Mouse (Mus musculus): ENCODE measurements around the gene Syt1.

The Syt1 gene

GRCm38 (mm10) chr10:108771081-108771480, 239.7 kb downstream of the Syt1 start:
- in situ Hi-C loops (cut with MboI; ENCODE audit: low sequenced_read_pairs) = no loop called here

GRCm38 (mm10) chr10:108765564-108765963, 245.2 kb downstream of the Syt1 start:
- in situ Hi-C loops (cut with MboI; ENCODE audit: low sequenced_read_pairs) = no loop called here

DNA sequence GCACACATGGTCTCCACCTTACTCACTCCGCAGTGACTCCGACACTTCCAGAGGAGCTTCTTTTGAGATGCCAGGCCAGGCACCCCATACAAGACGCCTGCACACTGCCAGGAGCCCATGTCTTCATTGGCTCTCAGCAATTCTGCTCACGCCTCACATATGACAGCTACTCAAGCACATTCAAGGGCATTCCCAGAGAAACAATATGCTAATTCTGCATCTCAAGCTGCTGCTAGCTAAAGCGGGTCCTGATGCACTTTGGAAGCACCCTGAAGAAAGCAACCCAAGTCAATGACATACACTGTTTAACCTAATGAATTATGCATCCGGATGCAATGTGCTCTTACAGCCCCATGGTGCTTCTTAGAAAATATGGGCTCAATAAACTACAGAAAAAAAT, 247.1 kb downstream of the Syt1 start:
- in situ Hi-C loops (cut with MboI; ENCODE audit: low sequenced_read_pairs) = no loop called here

DNA sequence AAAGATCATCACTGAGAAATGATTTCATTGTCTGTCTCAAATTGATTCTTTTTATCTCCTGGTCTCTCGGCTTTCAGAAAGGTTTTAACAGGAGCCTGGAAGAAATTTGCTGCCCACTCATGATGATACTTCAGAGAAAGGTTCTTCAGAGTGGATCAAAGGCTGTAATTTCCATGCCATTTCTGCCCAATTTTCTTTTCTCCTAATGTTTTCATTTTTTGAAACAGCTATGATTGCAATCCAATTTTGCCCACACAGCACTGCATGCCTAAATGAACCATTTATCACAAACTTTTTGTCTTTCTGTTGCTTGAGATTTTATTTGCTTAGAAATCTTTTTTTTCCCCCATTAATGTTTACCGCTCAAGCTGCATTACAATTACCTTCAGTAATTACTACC, 257.5 kb downstream of the Syt1 start:
- in situ Hi-C loops (cut with MboI; ENCODE audit: low sequenced_read_pairs) = no loop called here

DNA sequence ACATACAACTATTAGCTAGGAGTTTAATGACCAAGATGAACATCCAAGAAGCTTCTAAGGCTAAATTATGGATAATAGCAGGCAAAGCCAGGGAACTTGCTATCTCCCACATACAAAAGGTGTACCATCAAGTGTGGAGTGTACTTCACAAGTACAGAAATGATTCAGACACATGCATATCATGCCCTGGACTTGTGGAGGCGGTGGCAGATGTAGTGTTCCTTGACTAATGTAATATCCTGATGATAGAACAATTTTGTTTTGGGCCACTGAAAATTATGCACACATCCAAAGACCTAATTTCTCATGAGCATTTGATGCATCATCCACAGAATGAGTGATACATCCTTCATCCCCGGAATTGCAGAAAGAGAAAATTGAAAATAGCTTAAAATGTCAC, 267.0 kb downstream of the Syt1 start:
- in situ Hi-C loops (cut with MboI; ENCODE audit: low sequenced_read_pairs) = no loop called here

DNA sequence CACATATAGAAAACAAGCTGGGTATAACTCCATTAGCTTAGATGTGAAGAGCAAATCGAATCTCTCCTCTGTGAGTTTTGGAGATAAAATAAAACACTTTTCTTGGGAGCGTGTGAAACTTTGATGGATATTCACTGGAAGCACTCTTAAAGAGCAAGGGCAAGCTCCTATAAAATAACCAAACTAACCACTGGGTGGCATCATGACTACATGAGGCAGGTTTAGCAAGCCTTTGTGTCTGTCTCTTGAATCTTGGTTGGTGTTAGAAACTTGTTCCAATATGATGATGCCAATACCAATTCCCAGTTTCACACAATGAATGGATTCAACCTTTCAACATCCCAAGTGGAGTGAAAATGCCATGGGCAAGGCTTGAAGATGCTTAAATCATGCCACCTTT, 276.8 kb downstream of the Syt1 start:
- in situ Hi-C loops (cut with MboI; ENCODE audit: low sequenced_read_pairs) = no loop called here

DNA sequence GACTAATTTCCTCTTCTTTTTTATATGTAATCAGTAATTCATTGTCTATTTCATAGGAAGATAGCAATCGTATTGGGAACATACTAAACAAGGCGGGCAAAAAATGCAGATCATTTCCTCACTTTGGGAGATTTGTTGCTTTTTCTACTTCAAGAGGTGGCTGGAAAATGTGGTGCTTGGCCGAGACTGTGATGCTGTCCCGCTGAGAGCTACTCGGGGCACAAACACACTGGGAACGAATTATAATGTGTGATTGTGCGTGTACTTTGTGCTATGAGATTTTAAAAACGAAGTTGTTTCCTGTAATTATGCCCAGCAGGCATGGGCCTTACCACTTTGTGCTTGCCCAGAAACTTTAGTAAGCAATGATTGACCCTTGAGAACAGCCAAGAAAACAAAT, 281.8 kb downstream of the Syt1 start:
- in situ Hi-C loops (cut with MboI; ENCODE audit: low sequenced_read_pairs) = no loop called here

DNA sequence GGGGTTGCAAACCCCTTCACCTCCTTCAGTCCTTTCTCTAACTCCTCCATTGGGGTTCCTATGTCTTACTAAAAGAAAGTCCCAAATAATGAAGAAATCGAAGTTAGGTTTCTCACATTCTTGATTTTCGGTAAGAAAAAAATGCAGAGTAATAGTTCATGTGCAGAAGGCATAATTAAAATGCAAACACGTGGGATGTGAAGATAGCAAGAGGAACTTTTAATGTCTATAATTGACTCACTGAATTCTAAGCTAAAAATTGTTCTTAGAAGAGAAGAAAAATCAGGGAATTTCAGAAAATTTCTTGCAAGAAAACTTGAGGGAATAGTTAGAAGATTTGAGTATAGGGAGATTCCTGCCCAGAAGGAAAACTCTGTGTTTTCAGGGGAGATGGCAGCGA, 284.4 kb downstream of the Syt1 start:
- in situ Hi-C loops (cut with MboI; ENCODE audit: low sequenced_read_pairs) = no loop called here

GRCm38 (mm10) chr10:108724878-108725277, 285.9 kb downstream of the Syt1 start:
- in situ Hi-C loops (cut with MboI; ENCODE audit: low sequenced_read_pairs) = no loop called here

DNA sequence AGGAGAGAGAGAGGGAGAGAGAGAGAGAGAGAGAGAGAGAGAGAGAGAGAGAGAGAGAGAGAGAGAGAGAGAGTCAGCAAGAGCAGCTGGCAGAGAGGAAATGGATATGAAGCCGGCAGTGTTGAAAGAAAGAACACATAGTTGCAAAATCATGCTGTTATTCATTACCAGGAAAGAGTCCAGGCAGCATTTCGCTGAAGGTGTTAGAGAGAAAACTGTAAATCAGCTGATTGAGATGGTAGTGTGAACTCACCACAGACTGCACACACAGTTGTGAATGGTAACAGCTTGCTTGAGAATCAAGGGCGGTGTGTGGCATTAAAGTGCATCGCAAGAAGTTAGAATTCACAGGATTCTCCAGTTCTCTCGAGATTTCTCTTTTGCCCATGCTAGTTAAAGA, 300.3 kb downstream of the Syt1 start:
- in situ Hi-C loops (cut with MboI; ENCODE audit: low sequenced_read_pairs) = no loop called here

DNA sequence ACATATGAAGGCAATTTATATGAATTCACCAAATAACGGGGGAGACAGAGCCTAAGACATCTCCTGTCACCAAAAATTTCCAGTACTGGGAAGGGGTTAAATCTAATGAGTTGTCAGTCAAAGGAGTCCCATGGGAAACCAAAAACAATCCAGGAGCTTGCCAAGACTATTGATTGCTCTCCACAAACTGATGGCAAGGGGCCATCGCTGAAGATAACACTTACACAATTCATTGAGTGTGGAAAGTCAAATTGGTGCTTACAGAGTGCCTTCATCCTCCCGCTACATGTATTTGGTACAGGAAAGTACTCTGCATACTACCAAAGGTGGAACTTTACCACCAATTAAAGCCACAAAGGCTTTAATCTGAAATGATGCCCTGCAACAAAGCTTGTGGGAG, 305.1 kb downstream of the Syt1 start:
- in situ Hi-C loops (cut with MboI; ENCODE audit: low sequenced_read_pairs) = no loop called here

DNA sequence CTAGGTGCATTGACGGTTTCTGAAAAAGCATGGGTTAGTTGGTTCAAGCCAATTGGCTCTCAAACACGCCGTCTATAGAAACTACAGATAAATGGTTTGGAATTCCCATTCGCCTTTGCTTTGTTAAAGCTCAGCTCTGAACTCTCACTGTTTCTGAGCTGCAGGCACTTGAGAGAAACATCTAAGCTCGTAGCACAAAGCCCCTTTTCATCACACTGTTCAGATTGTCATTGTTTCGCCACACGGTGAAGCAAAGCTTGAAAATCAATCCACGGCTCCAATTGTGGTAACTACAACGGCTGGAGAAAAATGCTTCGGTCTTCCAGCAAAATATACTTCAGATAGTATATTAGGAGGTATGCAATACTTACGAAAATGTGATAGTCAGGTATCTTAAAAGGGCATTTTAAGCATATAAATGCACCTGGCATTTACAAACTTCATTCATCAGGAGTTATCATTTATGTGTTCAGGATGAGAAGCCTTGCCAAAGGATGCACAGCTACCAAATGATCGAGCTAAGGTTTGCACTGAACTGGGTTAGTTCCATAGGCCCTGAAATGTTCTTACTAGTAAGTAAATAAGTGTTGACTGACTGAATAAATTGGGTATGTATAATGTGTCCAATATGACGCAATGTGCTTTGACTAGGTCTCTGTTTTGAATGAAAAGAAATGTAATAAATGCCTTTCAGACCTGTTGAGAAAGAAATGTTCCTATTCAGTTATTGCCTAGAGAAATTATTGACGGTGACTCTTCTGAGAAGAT, 309.2 kb downstream of the Syt1 start:
- in situ Hi-C loops (cut with MboI; ENCODE audit: low sequenced_read_pairs) = no loop called here

- in situ Hi-C loops (cut with MboI; ENCODE audit: low sequenced_read_pairs) = no loop called here
These were observed 310.8 kb downstream of the Syt1 start, which contains the start of gene Gm5136 for GRCm38 (mm10) chr10:108699946-108700345. Gene Gm5136, minus strand, starts transcription at chr10:108700160.

DNA sequence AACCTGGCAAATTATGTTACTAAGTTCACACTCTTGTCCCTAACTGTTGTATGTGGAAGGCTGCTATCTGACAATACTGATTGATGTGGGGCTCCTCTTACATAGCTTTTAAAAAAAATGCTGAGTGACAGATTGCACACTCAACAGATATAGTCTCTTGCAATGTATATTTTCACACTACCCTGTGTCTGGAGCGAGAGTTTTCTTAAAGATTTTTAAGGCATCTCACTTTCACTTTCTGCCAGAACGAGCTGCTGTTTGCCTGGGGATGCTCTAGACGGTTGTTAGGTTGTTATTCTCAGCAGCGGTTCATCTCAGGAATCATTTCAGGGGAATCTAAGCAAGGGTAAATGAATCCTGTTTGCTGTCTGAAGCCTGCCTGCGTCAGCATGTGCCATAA, 313.7 kb downstream of the Syt1 start:
- in situ Hi-C loops (cut with MboI; ENCODE audit: low sequenced_read_pairs) = no loop called here

GRCm38 (mm10) chr10:108690954-108691353, 319.8 kb downstream of the Syt1 start:
- in situ Hi-C loops (cut with MboI; ENCODE audit: low sequenced_read_pairs) = no loop called here

GRCm38 (mm10) chr10:108686696-108687095, 324.1 kb downstream of the Syt1 start:
- in situ Hi-C loops (cut with MboI; ENCODE audit: low sequenced_read_pairs) = no loop called here

- in situ Hi-C loops (cut with MboI; ENCODE audit: low sequenced_read_pairs) = no loop called here
These were observed 330.9 kb downstream of the Syt1 start for GRCm38 (mm10) chr10:108679675-108680390.

DNA sequence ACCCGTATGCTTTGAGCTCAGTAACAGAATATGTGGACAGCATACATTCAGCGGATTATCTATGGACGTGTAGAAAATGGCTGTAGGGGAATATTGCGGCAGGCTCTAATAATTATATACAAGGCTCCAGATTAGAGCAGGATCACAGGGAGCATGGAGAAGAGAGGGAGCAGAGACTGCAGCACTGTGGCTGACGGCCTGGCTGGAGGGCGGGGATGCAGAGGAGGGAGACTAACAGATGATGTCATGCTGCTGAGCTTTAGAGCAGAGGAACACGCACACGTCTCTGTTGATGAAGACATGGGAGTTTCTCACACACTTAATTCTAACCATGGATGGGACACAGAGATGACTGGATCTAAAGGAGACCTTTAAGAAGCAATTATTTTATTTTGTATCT, 333.7 kb downstream of the Syt1 start:
- in situ Hi-C loops (cut with MboI; ENCODE audit: low sequenced_read_pairs) = no loop called here

GRCm38 (mm10) chr10:108668944-108669343, 341.8 kb downstream of the Syt1 start:
- in situ Hi-C loops (cut with MboI; ENCODE audit: low sequenced_read_pairs) = no loop called here

DNA sequence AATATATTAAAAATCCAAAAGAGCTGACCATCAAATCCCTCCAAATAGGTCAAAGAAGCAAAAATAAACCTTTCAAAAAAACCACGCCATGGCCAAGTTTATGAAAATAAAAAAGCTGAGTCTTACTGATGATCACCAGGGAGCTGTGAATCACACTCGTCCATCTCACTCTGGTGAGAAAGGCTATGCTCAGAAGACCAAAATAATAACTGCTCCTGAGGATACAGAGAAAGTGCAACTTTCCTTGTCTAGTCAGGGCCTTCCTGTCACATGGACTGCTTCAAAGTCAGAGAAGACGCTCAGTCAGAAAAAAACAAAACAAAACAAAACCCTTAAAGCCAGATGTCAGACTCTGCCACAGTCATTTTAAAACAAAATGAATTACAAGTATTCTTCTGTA, 350.5 kb downstream of the Syt1 start:
- in situ Hi-C loops (cut with MboI; ENCODE audit: low sequenced_read_pairs) = no loop called here

DNA sequence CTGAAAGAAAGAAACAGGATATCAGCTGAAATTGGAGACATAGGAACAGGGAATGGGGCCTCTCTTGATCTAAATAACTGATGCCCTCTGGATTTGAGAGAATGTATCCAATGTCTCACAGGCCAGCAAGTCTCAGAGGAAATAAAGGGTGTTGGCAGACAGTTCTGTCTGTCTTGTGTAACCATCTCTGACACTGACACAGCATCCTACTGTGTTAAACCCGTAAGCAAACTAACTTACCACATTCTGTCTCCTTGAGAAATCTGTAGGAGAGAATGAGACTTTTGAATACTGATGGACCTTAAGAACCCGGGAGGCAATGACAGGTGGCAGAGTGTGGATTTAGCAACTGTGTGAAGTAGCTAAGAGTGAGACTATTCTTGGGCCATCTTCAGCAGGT, 352.5 kb downstream of the Syt1 start:
- in situ Hi-C loops (cut with MboI; ENCODE audit: low sequenced_read_pairs) = no loop called here

DNA sequence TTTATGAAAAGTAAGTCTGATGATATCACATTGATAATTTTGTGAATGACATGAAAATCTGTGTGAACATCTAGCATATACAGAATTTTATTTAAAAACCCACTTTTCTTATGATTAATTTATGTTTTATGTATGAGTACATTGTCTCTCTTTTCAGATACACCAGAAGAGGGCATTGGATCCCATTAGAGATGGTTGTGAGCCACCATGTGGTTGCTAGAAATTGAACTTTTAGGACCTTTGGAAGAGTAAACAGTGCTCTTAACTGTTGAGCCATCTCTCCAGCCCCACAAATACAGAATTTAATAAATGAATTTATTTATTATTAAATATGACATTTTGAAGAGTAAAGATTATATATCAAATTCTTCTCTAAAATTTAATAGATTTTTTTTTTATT, 353.1 kb downstream of the Syt1 start:
- in situ Hi-C loops (cut with MboI; ENCODE audit: low sequenced_read_pairs) = no loop called here

Measured in CH12F3 (cell line).